Mouse (Mus musculus) regulatory T cell (primary cell): ENCODE results near the gene Rassf6.

Experiments
- in situ Hi-C: fragments of 300-600 bp; cut with MboI, MseI; formaldehyde crosslinking; loops from one replicate; pipeline ENCODE4 v1.15.1; 2025; ENCODE audit warnings: high pct_unique_total_duplicates

Rassf6 gene

DNA sequence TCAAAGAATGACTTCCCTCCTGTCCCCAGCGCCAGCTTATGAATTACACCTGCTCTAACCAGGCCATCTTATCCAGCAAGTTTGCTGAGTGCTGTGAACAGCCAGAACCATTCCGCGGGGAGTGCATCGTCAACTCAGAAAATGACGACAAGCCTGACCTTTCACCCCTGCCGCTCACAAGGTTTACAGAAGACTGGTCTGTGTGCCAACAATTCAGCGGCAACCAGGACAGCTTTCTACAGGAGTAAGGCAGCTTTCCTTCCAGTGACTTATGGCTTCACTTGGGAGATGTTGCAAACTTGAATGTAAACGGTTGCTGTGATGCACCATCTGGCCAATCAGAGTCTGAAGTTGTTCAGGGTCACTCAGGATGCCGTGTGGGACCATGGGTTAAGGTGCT, 62.7 kb downstream of the Rassf6 start:
- in situ Hi-C loops: no loop called here

DNA sequence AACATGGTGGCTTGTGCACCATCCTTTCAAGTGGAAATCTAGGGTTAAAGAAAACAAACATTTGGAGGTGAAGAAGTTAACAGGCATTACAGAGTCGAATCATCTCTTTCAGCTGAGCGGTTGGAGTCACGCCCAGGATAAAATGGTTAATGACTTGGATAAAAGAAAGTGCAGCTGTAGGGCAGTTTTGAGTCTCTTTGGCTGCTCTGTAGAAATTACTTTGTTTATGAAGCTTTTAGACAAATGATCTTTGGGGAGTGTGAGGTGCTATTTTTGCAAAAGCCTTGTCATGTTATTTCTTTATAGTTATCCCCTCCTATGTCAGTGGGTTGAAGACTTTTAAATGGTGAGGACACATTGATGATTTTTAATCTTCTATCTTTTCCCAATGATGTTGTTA, 69.2 kb downstream of the Rassf6 start:
- in situ Hi-C loops: no loop called here

DNA sequence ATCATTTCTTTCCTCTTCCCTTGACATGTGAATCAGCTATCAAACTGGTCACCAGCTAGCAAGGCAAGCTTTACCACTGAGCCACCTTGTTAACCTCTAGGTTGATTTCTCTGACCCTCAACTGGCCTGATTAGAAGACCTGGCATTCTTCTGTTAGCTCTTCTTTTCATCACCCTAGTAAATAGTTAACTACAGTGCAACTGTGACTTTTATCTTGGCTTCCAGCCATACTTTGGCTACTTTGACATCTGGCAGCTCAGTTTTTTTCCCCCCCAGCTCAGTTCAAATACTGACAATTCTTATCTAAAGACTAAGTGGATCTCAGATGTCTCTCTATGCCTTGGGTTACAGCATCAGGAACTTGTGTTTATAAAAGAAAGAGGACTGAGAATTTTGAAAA, 72.1 kb downstream of the Rassf6 start:
- in situ Hi-C loops: no loop called here

DNA sequence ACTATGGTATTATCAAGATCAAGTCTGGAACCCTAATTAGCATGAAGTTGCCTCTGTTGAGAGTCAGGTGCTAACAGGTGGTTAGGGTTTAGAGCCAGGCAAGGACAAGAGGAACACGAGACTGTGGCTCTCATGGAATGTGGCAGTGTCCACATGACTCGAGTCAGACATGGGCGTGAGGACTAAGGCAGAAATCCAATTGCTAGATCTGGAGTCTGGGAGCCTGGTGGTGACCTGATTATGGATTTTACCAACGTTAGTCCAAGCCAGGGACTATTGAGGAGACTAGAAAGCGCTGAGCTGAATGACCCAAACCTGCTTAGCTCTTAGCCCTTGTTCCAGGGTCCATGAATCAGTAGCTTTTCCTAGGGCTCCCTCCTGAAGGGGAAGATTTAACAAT, 72.7 kb downstream of the Rassf6 start:
- in situ Hi-C loops: no loop called here

DNA sequence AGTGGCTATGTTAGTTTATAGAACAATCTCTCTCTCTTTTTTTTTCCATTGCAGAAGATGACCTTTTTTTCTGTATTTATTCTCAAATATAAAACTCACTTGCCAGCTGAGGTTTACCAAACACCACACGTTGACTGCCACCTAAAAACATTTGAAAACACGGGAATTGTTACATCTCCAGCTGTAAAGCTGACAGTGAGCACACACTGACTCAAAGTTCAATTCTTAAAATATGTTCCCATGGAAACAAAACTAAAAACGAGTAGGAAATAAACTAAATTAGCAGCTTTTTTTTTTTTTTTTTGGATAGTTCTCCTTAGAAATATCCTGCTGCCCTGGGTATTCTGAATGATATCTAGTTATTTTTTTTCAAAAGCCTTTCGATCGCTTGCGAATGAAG, 75.3 kb downstream of the Rassf6 start:
- in situ Hi-C loops: no loop called here

DNA sequence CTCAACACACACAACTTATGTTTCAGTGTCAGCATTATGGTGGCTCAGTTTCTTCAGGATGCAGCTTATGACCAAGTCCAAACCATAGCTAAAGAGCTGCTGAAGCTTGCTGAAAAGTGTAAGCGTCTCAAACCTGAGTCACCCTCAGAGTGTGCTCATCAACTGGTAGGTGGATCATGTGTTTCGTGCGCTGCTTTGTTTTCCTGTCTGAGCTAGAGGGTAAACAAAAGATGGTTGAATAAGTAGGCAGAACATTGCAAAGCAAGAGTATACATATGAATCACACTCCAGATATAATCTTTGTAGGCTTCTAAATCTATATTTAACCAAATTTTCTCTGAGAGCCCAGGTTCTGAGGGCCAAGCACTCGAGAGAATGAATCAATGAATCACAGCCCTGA, 76.3 kb downstream of the Rassf6 start:
- in situ Hi-C loops: no loop called here

DNA sequence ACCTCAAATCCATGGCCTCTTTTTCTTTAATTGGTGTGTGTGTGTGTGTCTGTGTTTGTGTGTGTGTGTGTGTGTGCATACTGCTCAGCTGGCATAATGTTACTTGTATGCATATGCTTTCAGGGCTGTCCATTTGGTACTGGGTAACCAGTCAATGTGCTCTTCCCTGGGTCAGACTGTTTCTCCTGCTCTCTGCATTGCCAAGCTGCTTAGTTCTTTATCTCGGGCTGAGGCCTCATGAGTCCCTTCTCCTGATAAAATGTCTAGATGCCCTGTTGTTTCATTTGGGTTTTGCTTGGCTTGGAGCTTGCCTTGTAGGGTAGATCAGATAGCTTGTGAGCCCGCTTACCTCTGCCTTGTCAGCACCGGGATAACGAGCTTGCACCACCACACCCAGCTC, 77.6 kb downstream of the Rassf6 start:
- in situ Hi-C loops: no loop called here

DNA sequence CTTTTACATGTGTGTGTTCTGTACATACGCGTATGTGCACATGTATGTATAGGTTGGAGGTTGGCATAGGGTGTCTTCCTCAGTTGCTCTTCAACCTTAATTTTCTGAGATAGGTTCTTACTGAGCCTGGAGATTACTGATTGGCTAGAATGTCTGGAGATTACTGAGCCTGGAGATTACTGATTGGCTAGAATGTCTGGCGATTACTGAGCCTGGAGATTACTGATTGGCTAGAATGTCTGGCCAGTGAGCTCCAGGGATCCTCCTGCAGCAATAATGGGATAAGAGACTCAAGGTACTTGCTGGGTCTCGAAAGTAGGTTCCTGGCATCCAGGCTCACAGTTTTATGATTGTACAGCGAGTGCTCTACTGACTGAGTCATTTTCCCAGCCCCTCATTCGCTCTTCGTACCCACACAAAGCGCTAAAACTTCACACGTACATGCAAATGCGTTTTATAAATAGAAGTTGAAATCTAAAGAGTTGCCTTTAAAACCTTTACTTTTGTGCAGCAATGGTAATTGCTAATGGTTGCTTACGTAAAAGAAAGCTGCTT, 78.7 kb downstream of the Rassf6 start:
- in situ Hi-C loops: no loop called here

DNA sequence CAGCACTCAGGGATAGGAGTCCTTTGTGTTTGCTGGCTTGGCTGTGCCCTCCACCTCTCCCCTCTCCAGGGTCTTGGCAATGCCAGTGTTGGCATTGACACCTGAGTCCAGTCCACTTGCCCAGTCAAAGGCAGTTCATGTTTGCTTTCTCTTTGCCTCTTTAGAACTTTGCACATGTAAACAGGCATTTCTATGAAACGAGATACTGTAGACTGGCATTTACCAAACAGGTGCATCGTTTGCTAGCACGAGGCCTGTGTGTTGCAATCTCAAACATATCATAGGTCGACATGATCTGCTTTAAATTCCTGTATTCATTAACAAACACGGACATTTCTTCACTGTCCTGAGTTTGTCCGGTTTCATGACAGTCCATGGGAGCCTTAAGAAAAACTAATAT, 79.7 kb downstream of the Rassf6 start, which contains the start of gene 5830473C10Rik:
Gene 5830473C10Rik, plus strand, starts transcription at position 365 of the 400 bp plus-strand sequence.
- in situ Hi-C loops: no loop called here

DNA sequence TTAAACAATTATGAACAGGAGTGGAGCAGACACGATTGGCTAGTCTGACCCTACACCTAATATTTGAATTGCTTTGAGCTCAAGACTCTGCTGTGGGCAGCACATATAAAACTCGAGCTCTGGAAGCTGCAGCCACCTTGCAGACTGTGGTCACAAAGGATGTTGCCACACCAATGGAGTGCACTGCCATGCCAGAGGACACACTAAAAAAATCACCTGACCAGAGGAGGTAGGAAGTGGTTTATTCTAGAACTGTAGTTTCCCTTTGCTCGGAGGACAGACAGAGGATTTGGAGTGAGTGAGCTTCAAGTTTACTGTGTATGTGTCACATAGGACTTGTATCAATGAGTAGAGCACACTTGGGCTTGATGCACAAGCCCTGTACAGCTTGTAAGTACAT, 84.4 kb downstream of the Rassf6 start:
- in situ Hi-C loops: no loop called here
